9 mouse cellular contexts compared by ENCODE assay signal in the genomic region with DNA sequence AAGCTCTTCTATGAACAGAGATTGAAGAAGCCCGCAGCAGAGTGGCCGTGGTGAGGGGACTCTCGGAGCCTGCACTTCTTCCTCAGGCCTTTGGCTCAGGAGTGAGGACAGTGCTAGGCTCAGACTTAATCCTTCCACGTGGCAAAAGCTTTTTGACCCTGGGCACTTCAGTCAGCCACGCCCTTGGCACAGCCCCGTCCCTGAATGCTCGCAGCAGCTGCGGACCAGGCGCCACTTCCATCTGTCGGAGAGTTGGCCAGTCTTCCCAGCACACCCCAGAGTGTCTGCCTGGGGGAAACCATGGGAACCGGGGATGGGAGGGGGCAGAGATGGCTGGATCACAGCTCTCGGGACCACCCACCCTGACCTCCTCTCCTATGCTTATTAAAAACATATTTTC. TPM values are rescaled to one million over a fixed set of nuclear protein-coding genes. Genes with fewer than 3 reads are reported as not detected.
DNase-seq lines count a peak whose midpoint lies in the region; ATAC-seq and TF ChIP-seq lines count a peak whose summit lies in the region.
"Had no signal": no experiment of that assay in that cellular context is flagged by ENCODE, and none has a peak within 500 bp of the region (broad histone marks: within the 10 kb centered on the region; RNA-seq: fewer than 3 reads in every experiment).

No protein-coding gene starts in this region.

- H3K36me3 ChIP-seq in intestine, embryonic 16.5 days (ENCODE audit: control insufficient read depth, insufficient read depth, low read length) = no peaks in the 10 kb centered on the region
- no peaks in the 10 kb centered on the region for H3K36me3 ChIP-seq in myocyte (ENCODE audit: control insufficient read depth, insufficient read depth)
- H3K36me3 ChIP-seq: liver, embryonic 15.5 days had no signal

- peaks cover 18% of the 10 kb centered on the region for H3K4me1 ChIP-seq in intestine, embryonic 16.5 days (ENCODE audit: control insufficient read depth, insufficient read depth, low read length)
- H3K4me1 ChIP-seq: liver, embryonic 15.5 days had no signal

- DNase-seq in layer of hippocampus, adult 9-11 months = peak; percentile 9
- no peak for DNase-seq in layer of hippocampus, adult 2 months (ENCODE audit: low spot score in 2 of 2)
- peak; percentile 55 for DNase-seq in forelimb bud, embryonic 11.5 days (ENCODE audit: low read depth, low spot score)
- DNase-seq in embryo, embryonic 10.5 days (ENCODE audit: low spot score) = no peak
- DNase-seq in left cerebral cortex, adult 11 months (ENCODE audit: low spot score) = no peak

- no peaks in the 10 kb centered on the region for H3K9me3 ChIP-seq in intestine, embryonic 16.5 days (ENCODE audit: control insufficient read depth, low read length)
- H3K9me3 ChIP-seq: liver, embryonic 15.5 days had no signal

- peak; percentile 46; the same call in 1 of the 2 replicates for ATAC-seq in intestine, embryonic 16.5 days

- no peak overlapping the region for H3K4me2 ChIP-seq in intestine, embryonic 16.5 days (ENCODE audit: low read depth, low read length)
- H3K4me2 ChIP-seq in myocyte (ENCODE audit: low read depth) = peak overlapping the region; percentile 54
- H3K4me2 ChIP-seq: liver, embryonic 15.5 days had no signal

- no peak overlapping the region for H3ac ChIP-seq in myocyte (ENCODE audit: control insufficient read depth, insufficient read length)

- H3K27me3 ChIP-seq in intestine, embryonic 16.5 days (replicated peaks; ENCODE audit: control insufficient read depth, insufficient read depth, low read length) = no peaks in the 10 kb centered on the region
- H3K27me3 ChIP-seq in myocyte (ENCODE audit: control insufficient read depth, insufficient read depth, insufficient read length) = no peaks in the 10 kb centered on the region

- H3K9ac ChIP-seq in intestine, embryonic 16.5 days (ENCODE audit: low read depth, low read length) = no peak overlapping the region; the same call in 1 of the 2 replicates
- H3K9ac ChIP-seq: liver, embryonic 15.5 days had no signal

- no peak overlapping the region for H3K4me3 ChIP-seq in layer of hippocampus, adult 2 months
- H3K4me3 ChIP-seq in intestine, embryonic 16.5 days (ENCODE audit: low read length) = no peak overlapping the region
- H3K4me3 ChIP-seq in myocyte = no peak overlapping the region
- H3K4me3 ChIP-seq: liver, embryonic 15.5 days had no signal

- no peak overlapping the region for H3K27ac ChIP-seq in layer of hippocampus, adult 2 months
- H3K27ac ChIP-seq in intestine, embryonic 16.5 days (ENCODE audit: low read length) = no peak overlapping the region
- H3K27ac ChIP-seq: liver, embryonic 15.5 days had no signal

- no peaks in the 10 kb centered on the region for H3K79me2 ChIP-seq in myocyte (ENCODE audit: control insufficient read depth, insufficient read depth)

- 45% methylated on average over 12 of the region's 12 CpGs for WGBS in intestine, embryonic 16.5 days

- peak; percentile 55 for TF ChIP-seq POLR2A in myocyte (IDR thresholded peaks at IDR 0.05; ENCODE audit: insufficient read length, low read depth)

- no peak for TF ChIP-seq CTCF in layer of hippocampus, adult 2 months (conservative IDR thresholded peaks at IDR 0.05)

TF ChIP-seq in myocyte, 11 proteins besides CTCF, POLR2A, EP300 and RAD21:
- TF ChIP-seq MYOD1 (IDR thresholded peaks at IDR 0.05; ENCODE audit: control insufficient read depth in 1 of 3, insufficient read length in 2 of 3, low read depth in 2 of 3) = peak in 2 of 3 experiments; percentile 99
- TF ChIP-seq TCF3 (IDR thresholded peaks at IDR 0.05; ENCODE audit: insufficient read length, low read depth) = peak; percentile 94
- peak; percentile 92 for TF ChIP-seq TCF12 (IDR thresholded peaks at IDR 0.05; ENCODE audit: insufficient read depth, poor library complexity, severe bottlenecking)
- peak; percentile 24 for TF ChIP-seq USF1 (IDR thresholded peaks at IDR 0.05; ENCODE audit: low read depth)
- TF ChIP-seq E2F4 (IDR thresholded peaks at IDR 0.05; ENCODE audit: insufficient read depth) = no peak
- no peak for TF ChIP-seq POLR2AphosphoS2 (IDR thresholded peaks at IDR 0.05; ENCODE audit: insufficient read length, low read depth)
- peak; percentile 88 to 99 (median 95) for TF ChIP-seq MYOG (IDR thresholded peaks at IDR 0.05; ENCODE audit: control insufficient read depth in 1 of 3, insufficient read depth in 1 of 3, insufficient read length in 2 of 3, low read depth in 2 of 3)
- peak; percentile 54 for TF ChIP-seq MAX (IDR thresholded peaks at IDR 0.05; ENCODE audit: low read depth)

RNA-seq across cellular contexts. Expression of a gene that starts 26.6 kb away (rescaled TPM):
- total RNA-seq in layer of hippocampus, adult 2 months (2021) = not detected
- 0.24 and 0.65 TPM in 2 replicates for polyA plus RNA-seq in intestine, embryonic 16.5 days (2015; fragmentation: Nextera tagmentation; extraction: Ambion mirVana)
- 0.01 TPM for polyA plus RNA-seq in myocyte (2012; fragmentation: generic; extraction: Trizol)
- total RNA-seq: neutrophil, adult 5-6 weeks had no signal

RNA-seq across cellular contexts. Expression of a gene that starts 32.7 kb away (rescaled TPM):
- 1 to 10 TPM; 7.5 to 9.2 TPM for total RNA-seq in layer of hippocampus, adult 2 months (2021)
- polyA plus RNA-seq in intestine, embryonic 16.5 days (2015; fragmentation: Nextera tagmentation; extraction: Ambion mirVana) = 9.4 and 9.8 TPM in 2 replicates
- polyA plus RNA-seq in myocyte (2012; fragmentation: generic; extraction: Trizol) = 66.9 TPM

RNA-seq across cellular contexts. Expression of a gene that starts 57.6 kb away (rescaled TPM):
- 1 to 10 TPM; 3.9 to 4.2 TPM for total RNA-seq in layer of hippocampus, adult 2 months (2021)
- 14.9 and 15.8 TPM in 2 replicates for polyA plus RNA-seq in intestine, embryonic 16.5 days (2015; fragmentation: Nextera tagmentation; extraction: Ambion mirVana)
- 1.9 TPM for polyA plus RNA-seq in myocyte (2012; fragmentation: generic; extraction: Trizol)
- total RNA-seq: neutrophil, adult 5-6 weeks had no signal

Comparison
In these comparisons a context has a peak if more than half of its experiments do, and no peak if none do; other contexts are left out.
1. DNase-seq: peak in layer of hippocampus, adult 9-11 months (single experiment) and forelimb bud, embryonic 11.5 days (single experiment); none in layer of hippocampus, adult 2 months (0 of 2), embryo, embryonic 10.5 days (single experiment) and left cerebral cortex, adult 11 months (single experiment).